Mouse (Mus musculus): ENCODE data around the gene Osbpl8.
"Not testable (repeated sequence)": the region's sequence is repeated elsewhere in the genome, so short reads cannot be mapped to it uniquely, and the experiment has no call there.

Gene Osbpl8

GRCm38 (mm10) chr10:111183634-111184270, 19.2 kb downstream of the Osbpl8 start:
- no peak for DNase-seq (ENCODE audit: low read depth in 1 of 2, low spot score in 2 of 2)

GRCm38 (mm10) chr10:111185574-111186269, 21.2 kb downstream of the Osbpl8 start:
- DNase-seq (ENCODE audit: low read depth in 1 of 2, low spot score in 2 of 2), result no peak

- DNase-seq (ENCODE audit: low read depth in 1 of 2, low spot score in 2 of 2), result no peak
Observed at GRCm38 (mm10) chr10:111189022-111189555, 24.5 kb downstream of the Osbpl8 start.

GRCm38 (mm10) chr10:111190110-111190795, 25.7 kb downstream of the Osbpl8 start:
- no peak for DNase-seq (ENCODE audit: low read depth in 1 of 2, low spot score in 2 of 2)

GRCm38 (mm10) chr10:111193536-111193935, 29.0 kb downstream of the Osbpl8 start:
- no peak for DNase-seq (ENCODE audit: low read depth in 1 of 2, low spot score in 2 of 2)

- DNase-seq (ENCODE audit: low read depth in 1 of 2, low spot score in 2 of 2), result no peak
Observed at GRCm38 (mm10) chr10:111196191-111196590, 31.6 kb downstream of the Osbpl8 start.

GRCm38 (mm10) chr10:111198705-111199104, 34.2 kb downstream of the Osbpl8 start:
- not testable (repeated sequence) for DNase-seq (ENCODE audit: low read depth in 1 of 2, low spot score in 2 of 2)

- DNase-seq (ENCODE audit: low read depth in 1 of 2, low spot score in 2 of 2), result no peak
Observed at GRCm38 (mm10) chr10:111201120-111201519, 36.6 kb downstream of the Osbpl8 start.

- no peak for DNase-seq (ENCODE audit: low read depth in 1 of 2, low spot score in 2 of 2)
Observed at GRCm38 (mm10) chr10:111201666-111202065, 37.1 kb downstream of the Osbpl8 start.

GRCm38 (mm10) chr10:111204089-111204488, 39.5 kb downstream of the Osbpl8 start:
- no peak for DNase-seq (ENCODE audit: low read depth in 1 of 2, low spot score in 2 of 2)

GRCm38 (mm10) chr10:111205421-111205820, 40.9 kb downstream of the Osbpl8 start:
- no peak for DNase-seq (ENCODE audit: low read depth in 1 of 2, low spot score in 2 of 2)

- DNase-seq (ENCODE audit: low read depth in 1 of 2, low spot score in 2 of 2), result no peak
Observed at GRCm38 (mm10) chr10:111207386-111207785, 42.8 kb downstream of the Osbpl8 start.

- no peak for DNase-seq (ENCODE audit: low read depth in 1 of 2, low spot score in 2 of 2)
Observed at GRCm38 (mm10) chr10:111214084-111214483, 49.5 kb downstream of the Osbpl8 start.

- DNase-seq (ENCODE audit: low read depth in 1 of 2, low spot score in 2 of 2), result no peak
Observed at GRCm38 (mm10) chr10:111214696-111215095, 50.1 kb downstream of the Osbpl8 start.

GRCm38 (mm10) chr10:111215572-111215971, 51.0 kb downstream of the Osbpl8 start:
- DNase-seq (ENCODE audit: low read depth in 1 of 2, low spot score in 2 of 2), result no peak

- no peak for DNase-seq (ENCODE audit: low read depth in 1 of 2, low spot score in 2 of 2)
Observed at GRCm38 (mm10) chr10:111216111-111216510, 51.6 kb downstream of the Osbpl8 start.

- no peak for DNase-seq (ENCODE audit: low read depth in 1 of 2, low spot score in 2 of 2)
Observed at GRCm38 (mm10) chr10:111222535-111222934, 58.0 kb downstream of the Osbpl8 start.

GRCm38 (mm10) chr10:111223218-111223830, 58.8 kb downstream of the Osbpl8 start:
- no peak for DNase-seq (ENCODE audit: low read depth in 1 of 2, low spot score in 2 of 2)

GRCm38 (mm10) chr10:111224696-111225095, 60.1 kb downstream of the Osbpl8 start:
- DNase-seq (ENCODE audit: low read depth in 1 of 2, low spot score in 2 of 2), result no peak

GRCm38 (mm10) chr10:111226508-111226907, 62.0 kb downstream of the Osbpl8 start:
- peak; percentile 28 to 66 for DNase-seq (ENCODE audit: low read depth in 1 of 2, low spot score in 2 of 2)

GRCm38 (mm10) chr10:111232237-111232636, 67.7 kb downstream of the Osbpl8 start:
- not testable (repeated sequence) for DNase-seq (ENCODE audit: low read depth in 1 of 2, low spot score in 2 of 2)
